Mouse (Mus musculus) ovary, adult 18-20 months (tissue): ENCODE measurements around the gene Hist1h2ad.
"Not testable (repeated sequence)": the region's sequence is repeated elsewhere in the genome, so short reads cannot be mapped to it uniquely, and the experiment has no call there.

Source experiments
- DNase-seq: peaks from one replicate; pipeline ENCODE4 v3.0.0; 2022; ENCODE audit warnings: low spot score, mixed read lengths

The Hist1h2ad gene

DNA sequence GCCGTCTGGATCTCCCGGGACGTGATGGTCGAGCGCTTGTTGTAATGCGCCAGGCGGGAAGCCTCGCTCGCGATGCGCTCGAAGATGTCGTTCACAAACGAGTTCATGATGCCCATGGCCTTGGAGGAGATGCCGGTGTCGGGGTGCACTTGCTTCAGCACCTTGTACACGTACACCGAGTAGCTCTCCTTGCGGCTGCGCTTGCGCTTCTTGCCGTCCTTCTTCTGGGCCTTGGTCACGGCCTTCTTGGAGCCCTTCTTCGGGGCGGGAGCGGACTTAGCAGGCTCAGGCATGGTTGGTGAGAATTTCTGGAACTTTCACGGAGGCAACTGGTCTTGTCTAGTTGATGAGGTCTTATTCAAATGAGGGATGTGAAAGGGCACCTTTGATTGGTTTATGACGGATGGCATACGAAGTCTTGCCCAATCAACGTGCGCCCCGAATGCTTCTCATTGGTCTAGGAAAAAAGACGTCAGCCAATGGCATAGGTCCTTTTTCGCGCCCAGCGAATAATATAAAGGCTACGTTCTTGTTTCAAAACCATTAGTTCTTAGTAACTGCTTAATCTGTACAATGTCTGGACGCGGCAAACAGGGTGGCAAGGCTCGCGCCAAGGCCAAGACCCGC, at the start of gene Hist1h2ad, which contains the start of gene Hist1h2bf:
Gene Hist1h2ad (plus strand): TSS at position 484 of the 627 bp plus-strand sequence.
Gene Hist1h2bf (minus strand): TSS at position 299 of the 627 bp plus-strand sequence.
- peak; percentile 85 for DNase-seq

DNA sequence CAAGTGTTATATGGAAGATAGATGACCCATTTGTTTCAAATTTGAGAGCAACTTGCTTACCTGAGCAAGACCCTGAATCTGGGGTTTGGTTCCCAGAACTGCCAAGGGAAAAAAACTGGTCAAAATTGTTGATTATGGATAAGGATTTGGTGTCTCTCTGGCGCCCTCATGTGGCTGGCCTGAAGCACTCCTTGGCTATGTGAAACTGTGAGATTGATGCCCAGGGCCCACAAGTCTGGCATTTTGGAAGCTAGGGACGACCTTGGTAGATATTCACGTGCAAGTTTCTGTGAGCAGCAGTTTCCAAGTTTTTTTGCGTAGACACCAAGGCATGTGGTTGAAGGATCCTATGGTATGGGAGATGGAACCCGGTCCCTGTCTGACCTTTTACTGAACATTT, 49.5 kb upstream of the Hist1h2ad start:
- DNase-seq: peak; percentile 61

DNA sequence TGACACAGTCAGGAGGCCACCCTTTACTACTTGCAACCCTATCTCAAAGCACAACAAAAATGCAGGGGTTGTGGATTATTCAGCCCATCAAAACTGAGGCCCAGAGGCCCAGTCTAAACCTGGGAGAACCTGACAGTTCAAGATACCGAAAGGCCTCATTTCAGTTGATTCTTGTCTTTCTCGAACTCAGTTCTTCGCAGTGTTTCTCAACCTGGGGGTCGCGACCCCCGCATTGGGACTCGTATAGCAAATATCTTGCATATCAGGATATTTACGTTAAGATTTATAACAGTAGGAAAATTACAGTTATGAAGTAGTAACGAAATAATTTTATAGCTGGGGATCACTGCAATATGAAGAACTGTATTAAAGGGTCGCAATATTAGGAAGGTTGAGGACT, 48.3 kb upstream of the Hist1h2ad start:
- DNase-seq: no peak

DNA sequence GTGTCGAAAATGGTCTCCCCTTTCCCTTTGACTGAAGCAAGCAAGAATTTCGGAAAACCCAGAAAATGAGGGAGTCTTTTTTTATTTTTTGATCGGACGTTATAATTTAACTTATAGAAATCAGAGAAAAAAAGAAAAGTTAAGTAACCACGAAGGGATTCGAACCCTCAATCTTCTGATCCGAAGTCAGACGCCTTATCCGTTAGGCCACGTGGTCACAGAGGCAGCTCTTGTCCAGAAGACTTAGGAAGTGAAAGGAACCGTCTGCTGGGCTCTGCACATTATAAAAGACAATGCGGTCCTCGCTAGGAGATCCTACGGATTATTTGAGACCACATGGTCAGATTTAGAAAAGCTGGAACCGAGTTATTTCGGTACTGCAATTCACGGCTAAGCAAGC, 47.9 kb upstream of the Hist1h2ad start:
- DNase-seq: peak; percentile 75

DNA sequence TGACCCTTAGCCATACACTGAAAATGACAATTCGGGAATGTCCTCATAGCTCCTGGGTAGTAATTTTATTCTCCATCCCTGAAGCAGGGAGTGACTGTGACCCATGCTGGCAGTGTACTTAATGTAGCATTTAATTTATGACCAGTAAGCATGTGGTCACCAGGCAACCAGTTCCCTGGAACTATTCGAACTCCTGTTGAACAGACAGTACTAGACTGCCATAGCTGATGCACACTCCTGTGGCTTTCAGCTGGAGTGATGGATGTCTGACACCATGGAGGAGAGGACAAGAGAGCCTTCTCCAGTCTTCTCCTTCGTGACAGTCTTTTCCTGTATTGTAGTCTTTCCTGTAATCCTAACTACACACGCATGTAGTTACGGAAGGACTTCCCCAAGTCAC, 45.2 kb upstream of the Hist1h2ad start:
- DNase-seq: no peak

DNA sequence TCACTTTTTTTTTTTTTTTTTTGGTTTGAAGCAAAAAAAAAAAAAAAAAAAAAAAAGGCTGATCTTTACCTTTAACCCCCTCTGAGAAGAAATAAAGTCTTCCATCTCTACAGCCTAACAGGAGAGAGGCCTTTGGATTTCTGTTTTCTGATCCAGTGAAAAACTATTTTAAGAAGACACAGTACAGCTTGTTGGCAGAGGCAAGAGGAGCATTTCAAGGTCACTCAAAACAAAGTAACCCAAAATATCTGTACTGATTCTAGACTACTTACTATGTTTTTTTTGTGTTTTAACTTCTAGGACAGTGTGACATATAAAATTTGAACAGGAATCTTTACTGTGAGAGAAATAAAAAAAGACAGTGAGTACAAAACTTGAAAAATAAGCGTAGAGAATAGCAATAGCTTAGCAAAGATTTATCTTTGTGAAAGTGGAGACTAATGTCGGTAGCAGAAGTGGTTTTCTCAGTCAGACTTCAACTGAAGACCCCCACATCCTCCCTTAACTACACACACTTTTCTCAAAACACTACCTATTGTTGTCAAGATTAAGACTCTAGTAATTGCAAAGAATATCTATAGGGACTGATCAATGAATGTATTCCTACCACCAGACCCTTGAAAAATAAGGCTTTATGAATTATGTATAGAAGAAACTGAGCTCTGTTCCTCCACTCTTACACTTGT, 44.6 kb upstream of the Hist1h2ad start:
- no peak for DNase-seq

DNA sequence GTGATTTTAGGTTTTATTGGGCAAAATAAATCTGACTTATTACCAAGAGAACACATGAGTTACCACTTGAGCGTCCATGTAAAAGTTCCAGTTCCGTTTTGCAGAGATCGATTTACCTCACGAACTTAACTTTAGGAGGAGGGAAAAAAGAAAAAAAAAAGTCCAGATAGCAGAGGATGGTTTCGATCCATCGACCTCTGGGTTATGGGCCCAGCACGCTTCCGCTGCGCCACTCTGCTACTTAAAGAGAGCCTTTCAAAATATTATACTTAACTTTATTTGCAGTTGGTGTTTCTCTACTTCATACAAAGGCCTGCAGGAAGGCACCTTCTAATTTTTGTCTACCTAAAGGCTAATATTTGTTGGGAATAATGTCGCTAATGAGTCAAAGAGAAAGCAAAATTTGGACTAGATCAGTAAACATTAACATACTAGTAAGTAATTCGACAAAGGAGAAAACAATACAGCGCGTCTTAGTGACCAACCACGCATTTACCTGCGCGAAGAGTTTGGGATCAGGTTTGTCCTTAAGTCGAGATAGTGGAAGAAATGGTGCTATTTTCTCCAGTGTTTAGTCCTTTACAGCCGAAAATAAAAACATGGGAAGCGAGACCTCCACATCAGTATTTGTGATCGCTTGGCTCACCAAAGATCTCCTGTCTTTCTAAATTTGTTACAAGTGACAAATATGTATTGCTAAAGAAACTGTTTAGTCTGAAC, 43.8 kb upstream of the Hist1h2ad start:
- no peak for DNase-seq

DNA sequence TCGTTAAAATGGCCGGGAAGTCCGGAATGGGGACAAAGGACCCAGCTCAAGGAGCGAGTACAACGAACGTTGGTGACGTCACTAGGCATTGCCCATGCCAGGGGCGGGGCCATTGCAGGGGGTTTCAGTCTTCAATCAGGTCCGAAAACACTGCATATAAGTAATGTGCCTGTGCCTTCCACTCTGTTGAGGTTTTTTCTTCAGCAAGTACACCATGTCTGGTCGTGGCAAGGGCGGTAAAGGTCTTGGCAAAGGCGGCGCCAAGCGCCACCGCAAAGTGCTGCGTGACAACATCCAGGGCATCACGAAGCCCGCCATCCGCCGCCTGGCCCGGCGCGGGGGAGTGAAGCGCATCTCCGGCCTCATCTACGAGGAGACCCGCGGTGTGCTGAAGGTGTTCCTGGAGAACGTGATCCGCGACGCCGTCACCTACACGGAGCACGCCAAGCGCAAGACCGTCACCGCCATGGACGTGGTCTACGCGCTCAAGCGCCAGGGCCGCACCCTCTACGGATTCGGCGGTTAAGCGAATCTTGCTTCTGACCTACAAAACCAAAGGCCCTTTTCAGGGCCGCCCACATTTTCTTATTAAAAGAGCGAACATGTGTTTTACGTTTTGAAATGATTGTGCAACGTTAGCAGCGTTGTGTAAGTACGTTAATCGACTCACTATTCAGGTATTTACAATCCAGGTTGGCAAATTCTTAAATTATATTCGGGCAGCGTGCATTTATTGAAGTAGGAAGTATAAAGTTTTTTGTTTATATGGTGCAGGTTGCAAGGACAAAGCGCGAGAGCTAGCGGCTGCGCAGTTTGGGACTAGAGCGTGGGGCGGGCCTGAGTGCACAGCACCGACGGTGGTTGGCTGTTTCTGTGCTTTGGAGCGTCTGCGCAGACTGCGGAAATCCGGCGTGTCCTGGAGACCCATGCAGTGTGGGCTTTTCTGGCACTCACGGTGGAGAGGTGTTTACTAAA, 43.0 kb upstream of the Hist1h2ad start, which contains the start of gene Hist1h4h:
Gene Hist1h4h (plus strand): TSS at position 150 of the 975 bp plus-strand sequence.
- peak; percentile 95 for DNase-seq

DNA sequence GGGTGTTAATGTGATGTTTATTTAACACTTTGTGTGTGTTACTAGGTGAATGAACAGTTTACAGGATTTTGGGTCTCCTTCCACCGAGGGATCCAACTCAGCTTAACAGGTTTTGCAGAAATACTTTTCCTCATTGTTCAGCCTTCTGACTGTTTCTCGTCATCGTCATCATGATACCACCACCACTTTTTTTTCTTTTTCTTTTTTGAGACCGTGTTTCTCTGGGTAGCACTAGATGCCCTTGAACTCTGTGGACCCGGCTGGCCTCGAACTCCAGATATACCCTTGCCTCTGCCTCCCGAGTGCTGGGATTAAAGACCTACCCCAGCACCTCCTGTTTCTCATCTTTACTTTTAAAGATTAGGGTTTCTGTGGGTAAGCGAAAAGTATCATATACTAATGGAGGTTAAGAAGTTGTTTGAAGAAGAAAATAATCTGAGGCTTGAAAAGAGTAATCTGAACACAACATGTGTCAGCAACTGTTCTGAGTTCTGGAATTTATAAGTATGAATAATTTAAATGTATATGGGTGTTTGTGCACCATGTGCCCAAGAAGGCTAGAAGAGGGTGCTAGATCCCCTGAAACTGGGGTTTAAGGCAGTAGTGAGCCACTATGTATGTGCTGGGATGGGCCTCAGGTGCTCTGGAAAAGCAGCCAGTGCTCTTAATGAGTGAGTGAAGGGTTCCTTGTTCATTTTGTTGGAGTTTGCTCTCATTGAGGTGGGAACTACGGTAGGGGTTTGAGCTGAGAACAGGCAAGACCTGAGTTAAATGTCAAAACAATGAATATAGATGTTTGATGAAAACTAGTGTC, 41.7 kb upstream of the Hist1h2ad start:
- no peak for DNase-seq

DNA sequence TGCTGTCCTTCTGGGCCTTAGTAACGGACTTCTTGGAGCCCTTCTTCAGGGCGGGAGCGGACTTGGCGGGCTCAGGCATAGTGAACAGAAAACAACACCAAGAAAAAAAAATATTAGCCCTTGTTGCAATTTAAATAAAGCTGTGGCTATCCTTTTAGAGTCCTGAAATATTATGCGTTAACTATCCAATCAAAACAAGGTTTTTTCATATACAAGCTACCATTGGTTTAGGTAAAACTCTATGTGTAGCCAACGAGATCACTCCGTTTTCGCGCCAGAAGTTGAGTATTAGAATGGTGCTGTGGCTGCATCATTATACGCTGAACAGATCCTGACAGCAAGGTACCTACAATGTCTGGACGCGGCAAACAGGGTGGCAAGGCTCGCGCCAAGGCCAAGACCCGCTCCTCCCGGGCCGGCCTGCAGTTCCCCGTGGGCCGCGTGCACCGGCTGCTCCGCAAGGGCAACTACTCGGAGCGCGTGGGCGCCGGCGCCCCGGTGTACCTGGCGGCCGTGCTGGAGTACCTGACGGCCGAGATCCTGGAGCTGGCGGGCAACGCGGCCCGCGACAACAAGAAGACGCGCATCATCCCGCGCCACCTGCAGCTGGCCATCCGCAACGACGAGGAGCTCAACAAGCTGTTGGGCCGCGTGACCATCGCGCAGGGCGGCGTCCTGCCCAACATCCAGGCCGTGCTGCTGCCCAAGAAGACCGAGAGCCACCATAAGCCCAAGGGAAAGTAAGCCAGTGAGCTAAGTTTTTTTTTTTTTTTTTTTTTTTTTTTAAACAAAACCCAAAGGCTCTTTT, 40.4 kb upstream of the Hist1h2ad start, which contains the start of gene Hist1h2af:
Gene Hist1h2af (plus strand): TSS at position 347 of the 808 bp plus-strand sequence.
- DNase-seq: peak; percentile 63

DNA sequence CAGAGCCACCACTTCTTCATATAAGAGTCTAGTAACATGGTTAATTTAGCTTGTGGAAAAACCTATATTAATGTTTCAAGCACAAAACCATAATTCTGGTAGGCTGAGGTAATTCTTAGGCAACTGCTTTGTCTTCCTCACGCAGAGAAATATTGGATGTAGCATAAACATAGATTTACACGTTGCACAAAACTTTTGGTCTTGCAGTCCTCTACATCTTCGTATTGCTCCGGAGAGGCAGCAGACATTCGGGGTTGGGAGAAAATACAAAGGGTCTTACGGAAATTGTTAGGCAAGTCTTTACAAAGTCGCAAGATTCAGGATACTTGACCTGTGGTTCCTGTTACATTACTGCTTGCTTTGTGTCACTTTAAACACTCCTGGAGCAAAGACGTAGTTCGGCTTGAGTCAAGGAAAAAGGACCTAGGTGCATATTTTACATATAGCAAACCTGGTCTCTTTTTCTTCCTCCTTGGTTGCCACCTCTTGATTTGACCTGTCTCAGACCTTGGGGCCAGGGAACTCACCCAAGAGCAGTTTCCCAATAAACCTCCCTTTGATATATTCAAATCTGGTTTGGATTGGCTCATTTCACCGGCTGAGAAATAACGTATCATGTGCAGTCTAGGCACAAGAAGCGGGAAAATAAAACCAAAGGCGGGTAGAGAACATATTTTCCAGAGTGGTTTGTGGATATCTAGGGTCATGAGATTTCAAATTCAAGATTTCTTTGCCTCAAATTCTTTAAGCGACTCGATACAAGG, 39.6 kb upstream of the Hist1h2ad start:
- no peak for DNase-seq

DNA sequence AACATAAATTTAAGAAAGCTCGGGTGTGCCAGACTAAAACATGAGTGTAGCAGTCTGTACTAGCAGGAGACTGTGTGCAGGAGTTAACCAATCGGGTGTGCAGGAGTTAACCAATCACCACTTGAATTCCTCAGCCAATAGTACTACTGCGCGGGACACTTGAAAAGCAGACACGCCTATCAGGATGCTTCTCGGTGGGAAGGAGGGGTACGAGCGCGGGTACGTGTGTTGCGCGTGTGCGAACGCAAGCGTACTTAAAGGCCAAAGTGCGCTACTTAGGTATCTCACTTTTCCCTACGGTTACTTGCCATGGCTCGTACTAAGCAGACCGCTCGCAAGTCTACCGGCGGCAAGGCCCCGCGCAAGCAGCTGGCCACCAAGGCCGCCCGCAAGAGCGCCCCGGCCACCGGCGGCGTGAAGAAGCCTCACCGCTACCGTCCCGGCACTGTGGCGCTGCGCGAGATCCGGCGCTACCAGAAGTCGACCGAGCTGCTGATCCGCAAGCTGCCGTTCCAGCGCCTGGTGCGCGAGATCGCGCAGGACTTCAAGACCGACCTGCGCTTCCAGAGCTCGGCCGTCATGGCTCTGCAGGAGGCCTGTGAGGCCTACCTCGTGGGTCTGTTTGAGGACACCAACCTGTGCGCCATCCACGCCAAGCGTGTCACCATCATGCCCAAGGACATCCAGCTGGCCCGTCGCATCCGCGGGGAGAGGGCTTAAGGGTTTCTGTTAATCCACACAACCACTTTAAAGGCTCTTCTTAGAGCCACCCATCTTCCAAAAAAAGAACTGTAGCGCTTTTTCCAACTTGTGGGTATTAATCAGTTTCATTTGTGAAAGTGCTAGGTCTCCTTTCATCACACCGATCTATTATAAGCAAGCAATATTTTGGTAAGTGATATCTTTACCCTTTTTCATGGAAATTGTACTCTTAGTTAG, 38.8 kb upstream of the Hist1h2ad start, which contains the start of gene Hist1h3g:
Gene Hist1h3g (plus strand): TSS at position 286 of the 939 bp plus-strand sequence.
- DNase-seq: peak; percentile 83

DNA sequence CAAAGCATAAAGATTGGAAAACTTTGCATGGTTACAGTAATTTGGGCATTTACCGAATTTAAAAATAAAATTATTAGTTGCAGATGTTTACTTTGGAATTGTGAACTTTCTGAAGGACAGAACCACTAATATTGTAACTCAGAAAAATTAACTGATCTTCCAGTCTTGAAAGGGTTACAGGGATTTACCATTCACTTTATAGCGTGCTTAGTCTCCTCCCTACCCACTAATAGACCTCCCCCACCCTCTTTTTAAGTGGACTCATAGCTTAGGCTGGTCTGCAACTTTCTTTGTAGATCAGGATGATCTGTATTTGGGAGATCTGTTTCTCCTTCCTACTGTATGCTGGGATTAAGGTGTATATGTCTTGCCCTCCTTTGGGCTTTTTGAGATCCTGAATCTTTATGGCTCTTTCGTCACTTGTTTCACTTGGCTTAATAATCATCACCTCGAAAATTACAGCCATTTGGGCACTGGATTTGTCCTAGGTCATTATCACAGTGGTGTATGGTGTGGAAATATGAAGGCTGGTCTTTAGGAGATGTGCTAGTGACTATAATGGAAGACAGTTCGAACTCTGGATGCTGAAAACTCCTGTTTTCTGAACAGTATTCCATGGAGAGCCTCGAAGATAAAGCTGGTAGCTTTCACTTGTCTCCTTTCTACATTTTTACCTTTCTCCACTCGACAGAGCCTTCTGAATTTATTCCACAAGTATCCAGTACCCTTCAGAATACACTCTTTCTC, 37.9 kb upstream of the Hist1h2ad start:
- DNase-seq: no peak

DNA sequence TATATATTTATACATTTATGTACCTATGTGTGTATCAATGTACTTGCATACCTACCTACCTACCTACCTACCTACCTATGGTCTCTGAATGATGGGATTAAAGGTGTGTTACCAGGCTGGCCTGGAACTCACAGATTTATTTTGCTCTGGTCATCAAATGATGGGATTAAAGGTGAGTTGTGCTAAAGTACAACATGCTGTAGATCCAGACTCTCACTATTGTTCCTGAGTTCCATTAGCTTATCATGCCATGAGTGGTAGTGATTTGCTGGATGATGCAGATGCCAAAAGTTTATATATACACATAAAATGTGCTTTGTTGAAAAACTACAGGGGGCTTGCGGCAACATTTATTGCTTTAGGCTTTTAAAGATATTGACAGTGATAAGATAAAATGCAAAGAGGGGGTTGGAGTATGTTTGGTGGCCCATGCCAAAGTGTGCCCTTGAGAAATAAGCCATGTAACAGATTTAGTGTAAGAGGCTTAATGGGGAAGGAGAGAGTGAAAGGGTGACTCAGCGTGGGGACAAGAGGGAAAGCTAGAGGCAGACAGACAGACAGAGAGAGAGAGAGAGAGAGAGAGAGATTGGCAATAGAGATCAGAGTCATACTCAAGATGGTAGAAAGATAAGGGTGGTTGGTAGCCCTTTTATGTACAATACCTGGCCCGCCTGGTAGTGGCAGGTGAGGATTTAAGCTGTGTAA, 37.0 kb upstream of the Hist1h2ad start:
- DNase-seq: no peak

DNA sequence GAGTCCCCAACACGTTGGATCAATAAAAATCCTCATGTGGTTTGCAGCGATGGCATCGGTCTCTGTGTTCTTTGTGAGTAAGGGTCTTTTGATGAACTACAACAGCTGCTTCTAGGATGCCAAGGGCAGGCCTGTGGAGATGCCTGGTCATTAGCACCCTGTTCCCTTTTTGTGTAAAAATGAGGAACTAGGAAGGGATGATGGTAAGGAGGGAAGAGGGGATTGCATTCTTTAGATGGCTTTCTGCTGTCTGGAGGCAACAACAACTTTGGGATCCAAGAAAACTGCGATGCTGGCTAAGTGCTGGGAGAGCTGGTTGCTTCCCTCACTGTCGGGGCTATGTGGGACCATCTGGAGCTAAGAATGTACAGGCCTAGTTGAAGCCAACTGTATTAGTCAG, 35.9 kb upstream of the Hist1h2ad start:
- DNase-seq: no peak

DNA sequence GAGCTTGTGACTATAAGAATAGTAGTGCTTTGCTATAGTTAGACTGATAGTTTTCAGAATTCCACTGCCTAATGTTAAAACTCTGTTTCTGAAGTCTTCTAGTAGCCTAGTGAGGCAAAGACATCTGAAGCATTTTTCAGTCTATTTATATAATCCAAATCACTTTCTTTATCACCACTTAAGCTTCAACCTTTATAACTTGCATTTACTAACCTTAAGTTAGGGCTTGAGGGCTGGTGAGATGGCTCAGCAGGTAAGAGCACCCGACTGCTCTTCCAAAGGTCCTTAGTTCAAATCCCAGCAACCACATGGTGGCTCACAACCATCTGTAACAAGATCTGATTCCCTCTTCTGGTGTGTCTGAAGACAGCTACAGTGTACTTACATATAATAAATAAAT, 34.4 kb upstream of the Hist1h2ad start:
- not testable (repeated sequence) for DNase-seq
